29 mouse cellular contexts compared by ENCODE assay signal in the genomic region with DNA sequence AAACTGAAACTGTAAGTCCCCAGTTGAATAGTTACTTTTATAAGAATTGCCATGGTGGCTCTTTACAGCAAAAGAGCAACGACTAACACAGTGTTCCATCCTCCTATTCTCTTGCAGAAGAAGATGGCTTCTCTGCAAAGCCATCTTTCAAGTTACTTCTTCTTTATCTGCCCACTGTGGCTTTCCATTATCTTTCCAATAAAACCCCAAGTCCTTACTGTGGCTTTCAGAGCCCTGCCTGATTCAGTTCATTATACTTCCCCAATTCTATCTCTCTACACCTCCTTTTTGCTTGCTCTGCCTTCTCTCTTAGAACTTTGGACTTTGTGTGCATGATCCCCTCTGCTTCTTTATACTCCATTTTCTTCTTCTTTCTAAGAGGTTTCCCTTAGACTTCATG. TPM values are rescaled to one million over a fixed set of nuclear protein-coding genes. Genes with fewer than 3 reads are reported as not detected.
"Had no signal": no experiment of that assay in that cellular context is flagged by ENCODE, and none has a peak within 500 bp of the region (broad histone marks: within the 10 kb centered on the region; RNA-seq: fewer than 3 reads in every experiment).

No protein-coding gene starts in this region.

- H3K9me3 ChIP-seq: heart, embryonic 13.5 days; heart, embryonic 15.5 days; hindbrain, embryonic 13.5 days; hindbrain, embryonic 15.5 days; kidney, embryonic 15.5 days; limb, embryonic 10.5 days; limb, embryonic 12.5 days had no signal

- DNase-seq: gastrocnemius, adult 2 months; gastrocnemius, postnatal 10 days; gastrocnemius, postnatal 25 days; heart, adult 11 months; heart, adult 2 months; heart, postnatal 14 days; heart, postnatal 36 days; kidney, adult 11 months; kidney, adult 2 months; kidney, adult 9 months; kidney, postnatal 14 days; kidney, postnatal 36 days; layer of hippocampus, adult 9-11 months; liver had no signal

- H3K9ac ChIP-seq: heart, embryonic 13.5 days; heart, embryonic 15.5 days; hindbrain, embryonic 13.5 days; hindbrain, embryonic 15.5 days; kidney, embryonic 15.5 days; limb, embryonic 12.5 days had no signal

- H3K27me3 ChIP-seq: heart, embryonic 13.5 days; heart, embryonic 15.5 days; hindbrain, embryonic 13.5 days; hindbrain, embryonic 15.5 days; kidney, embryonic 15.5 days; limb, embryonic 12.5 days had no signal

- H3K4me3 ChIP-seq: gastrocnemius, adult 2 months; heart, adult 2 months; heart, embryonic 13.5 days; heart, embryonic 15.5 days; hindbrain, embryonic 13.5 days; hindbrain, embryonic 15.5 days; kidney, embryonic 15.5 days; left cerebral cortex, adult 2 months; limb, embryonic 10.5 days; limb, embryonic 12.5 days had no signal

- H3K27ac ChIP-seq: gastrocnemius, adult 2 months; heart, adult 2 months; heart, embryonic 13.5 days; heart, embryonic 15.5 days; hindbrain, embryonic 13.5 days; hindbrain, embryonic 15.5 days; hindbrain, postnatal 0 days; kidney, embryonic 15.5 days; kidney, postnatal 0 days; left cerebral cortex, adult 2 months; limb, embryonic 10.5 days; limb, embryonic 12.5 days had no signal

- ATAC-seq: hindbrain, postnatal 0 days; intestine, embryonic 16.5 days had no signal

- H3K36me3 ChIP-seq: heart, embryonic 13.5 days; heart, embryonic 15.5 days; hindbrain, embryonic 13.5 days; hindbrain, embryonic 15.5 days; kidney, embryonic 15.5 days; limb, embryonic 10.5 days; limb, embryonic 12.5 days had no signal

- H3K4me1 ChIP-seq: heart, embryonic 13.5 days; heart, embryonic 15.5 days; hindbrain, embryonic 13.5 days; hindbrain, embryonic 15.5 days; kidney, embryonic 15.5 days had no signal

RNA-seq across cellular contexts. Expression of gene Itgb8, which starts 30.1 kb away (rescaled TPM):
- total RNA-seq: hematopoietic stem cell, adult 5-6 weeks had no signal

RNA-seq across cellular contexts. Expression of gene Macc1, which starts 45.3 kb away (rescaled TPM):
- total RNA-seq: gastrocnemius, adult 2 months; gastrocnemius, postnatal 10 days; gastrocnemius, postnatal 25 days; gastrocnemius, postnatal 4 days; heart, adult 2 months; heart, postnatal 14 days; heart, postnatal 36 days; hematopoietic stem cell, adult 5-6 weeks; layer of hippocampus, postnatal 14 days had no signal
- polyA plus RNA-seq: heart, adult 2 months; heart, postnatal 0 days; hindbrain, embryonic 13.5 days; hindbrain, embryonic 15.5 days had no signal
